Mouse (Mus musculus): ENCODE measurements at regions not wholly inside any gene's neighbourhood (a gene's known extent, or its start where the extent isn't known, plus 50 kb on each side); places are given as distances from the start of the nearest gene placed in this dataset.

DNA sequence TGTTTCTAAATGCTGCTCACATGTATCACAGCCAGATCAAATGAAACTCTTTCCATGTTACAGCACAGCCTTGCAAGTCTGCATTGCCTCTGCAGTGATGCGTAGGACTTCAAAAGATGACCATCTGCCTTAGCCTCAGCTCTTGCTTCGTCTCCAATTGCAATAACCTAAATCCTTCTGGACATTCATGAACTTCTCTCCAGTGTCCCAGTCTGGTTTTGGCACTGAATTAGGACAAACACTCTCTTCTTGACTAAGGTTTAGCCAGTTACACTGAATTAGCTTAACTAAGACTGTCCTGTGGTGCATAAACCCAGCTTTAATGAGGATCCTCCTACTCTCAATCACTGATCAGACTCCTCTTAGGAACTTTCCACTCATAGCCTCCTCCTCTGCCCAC lies 269.4 kb downstream of the Atp10a start:
- no peak for TF ChIP-seq POLR2A (IDR thresholded peaks at IDR 0.05; ENCODE audit: borderline replicate concordance, extremely low read depth, insufficient read depth, insufficient read length, poor library complexity, severe bottlenecking)
- TF ChIP-seq CTCF (IDR thresholded peaks at IDR 0.05; ENCODE audit: borderline replicate concordance, extremely low read depth, insufficient read depth, insufficient read length): no peak

All from brain, embryonic 14.5 days (tissue).